Mouse (Mus musculus): ENCODE results near the gene Hbq1b.

DNA sequence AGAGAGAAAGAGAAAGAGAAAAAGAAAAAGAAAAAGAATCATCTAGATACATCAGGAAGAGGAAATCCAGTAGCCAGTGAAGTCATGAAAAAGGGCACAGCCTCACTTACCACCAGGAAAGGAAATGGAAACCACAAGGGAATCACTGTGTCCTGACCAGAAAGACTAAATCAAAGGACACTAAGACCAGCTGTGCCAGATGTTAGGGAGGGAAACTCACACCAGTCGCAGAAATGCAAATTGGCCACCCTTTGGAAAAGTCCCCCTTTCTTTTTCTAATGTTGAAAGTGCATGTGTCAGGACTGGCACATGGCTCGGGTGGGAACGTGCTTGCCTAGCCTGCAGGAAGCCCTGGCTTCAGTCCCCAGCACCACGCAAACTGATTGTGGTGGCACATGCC lies 15.6 kb upstream of the Hbq1b start:
- TF ChIP-seq EP300 (IDR thresholded peaks at IDR 0.05) (no peak), CTCF (IDR thresholded peaks at IDR 0.05) (no peak)
